Mouse (Mus musculus) C2C12 (cell line): ENCODE data around the gene Slc25a20. TPM values are rescaled to one million over a fixed set of nuclear protein-coding genes. Genes with fewer than 3 reads are reported as not detected.
"Not testable (repeated sequence)": the region's sequence is repeated elsewhere in the genome, so short reads cannot be mapped to it uniquely, and the experiment has no call there.

Experiments
- H3K27me3 ChIP-seq: one replicate; pipeline ENCODE4 v1.6.1; 2011; ENCODE audit not compliant: control insufficient read depth, insufficient read depth, insufficient read length
- H3K36me3 ChIP-seq: one replicate; pipeline ENCODE4 v1.6.1; 2011; ENCODE audit not compliant: control insufficient read depth, insufficient read depth
- H3K4me3 ChIP-seq: one replicate; pipeline ENCODE4 v1.5.1; 2011; ENCODE audit warnings: mild to moderate bottlenecking, control low read depth; ENCODE audit not compliant: poor library complexity, insufficient read depth, severe bottlenecking
- H3K79me2 ChIP-seq: one replicate; pipeline ENCODE4 v1.6.1; 2011; ENCODE audit not compliant: control insufficient read depth, insufficient read depth
- H3K79me3 ChIP-seq: one replicate; pipeline ENCODE4 v1.6.1; 2011; ENCODE audit warnings: low read depth, control low read depth
- H3ac ChIP-seq: one replicate; pipeline ENCODE3; 2011; ENCODE audit warnings: low read depth; ENCODE audit not compliant: control insufficient read depth, insufficient read length
- CEBPB ChIP-seq: IDR thresholded peaks from one replicate; pipeline ENCODE4 v1.6.1; 2011; ENCODE audit warnings: low read depth, mild to moderate bottlenecking, control low read depth, moderate library complexity
- CTCF ChIP-seq: IDR thresholded peaks from one replicate; pipeline ENCODE4 v1.5.1; 2011; ENCODE audit not compliant: control insufficient read depth, insufficient read depth, insufficient read length
- FOSL1 ChIP-seq: IDR thresholded peaks from one replicate; pipeline ENCODE4 v1.8.0; 2011; ENCODE audit warnings: mild to moderate bottlenecking, low read length; ENCODE audit not compliant: poor library complexity, insufficient read depth, severe bottlenecking
- MAX ChIP-seq: IDR thresholded peaks from one replicate; pipeline ENCODE4 v1.6.1; 2011; ENCODE audit warnings: mild to moderate bottlenecking, control low read depth
- MYOD1 ChIP-seq: IDR thresholded peaks from one replicate; pipeline ENCODE4 v1.6.1; 2011; ENCODE audit warnings: low read depth; ENCODE audit not compliant: control insufficient read depth, insufficient read length
- MYOG ChIP-seq: IDR thresholded peaks from one replicate; pipeline ENCODE4 v1.6.1; 2011; ENCODE audit not compliant: control insufficient read depth, insufficient read length; ENCODE audit errors: extremely low read depth
- USF1 ChIP-seq: IDR thresholded peaks from one replicate; pipeline ENCODE4 v1.6.1; 2011; ENCODE audit warnings: low read depth, mild to moderate bottlenecking, control low read depth, moderate library complexity
- polyA plus RNA-seq: library from polyadenylated mRNA; unstranded; fragments of >200 nt; fragmentation: generic; extraction: Trizol; gene quantifications from one replicate; pipeline ENCODE4 v1.2.1, GENCODE M21; 2012; ENCODE audit warnings: missing spikeins

Slc25a20 gene
- polyA plus RNA-seq, 1 experiment, result 20.6 TPM

GRCm38 (mm10) chr9:108649561-108650440 is 12.1 kb upstream of the Slc25a20 start:
- peak overlapping the region; percentile 88 for H3ac ChIP-seq
- peaks cover 38% of the 10 kb centered on the region for H3K79me3 ChIP-seq
- peak overlapping the region; percentile 72 for H3K4me3 ChIP-seq
- H3K79me2 ChIP-seq, result peaks cover 44% of the 10 kb centered on the region
- H3K36me3 ChIP-seq, result no peaks in the 10 kb centered on the region
- peak; percentile 10 for TF ChIP-seq MAX
- TF ChIP-seq USF1, result no peak
- no peak for TF ChIP-seq CEBPB
- TF ChIP-seq MYOG, result no peak
- TF ChIP-seq CTCF, result no peak
- no peak for TF ChIP-seq FOSL1
- TF ChIP-seq MYOD1, result no peak
- no peaks in the 10 kb centered on the region for H3K27me3 ChIP-seq

- no peaks in the 10 kb centered on the region for H3K27me3 ChIP-seq
- H3K4me3 ChIP-seq, result no peak overlapping the region
- TF ChIP-seq FOSL1 (no peak), CTCF (no peak), MYOD1 (no peak)
- H3K79me2 ChIP-seq, result no peaks in the 10 kb centered on the region
- no peaks in the 10 kb centered on the region for H3K79me3 ChIP-seq
- H3K36me3 ChIP-seq, result no peaks in the 10 kb centered on the region
- H3ac ChIP-seq, result no peak overlapping the region
Measured at GRCm38 (mm10) chr9:108654566-108655464, 7.1 kb upstream of the Slc25a20 start.

GRCm38 (mm10) chr9:108655865-108656264 is 6.0 kb upstream of the Slc25a20 start:
- H3ac ChIP-seq, result not testable (repeated sequence)

GRCm38 (mm10) chr9:108662660-108663059 is 772 bp downstream of the Slc25a20 start:
- Histone ChIP-seq H3K4me3 (peak overlapping the region; percentile 29), H3K36me3 (no peaks in the 10 kb centered on the region), H3K79me2 (no peaks in the 10 kb centered on the region), H3K79me3 (peaks cover 2% of the 10 kb centered on the region), H3ac (no peak overlapping the region), H3K27me3 (no peaks in the 10 kb centered on the region)
- no peak for TF ChIP-seq MYOG

More at GRCm38 (mm10) chr9:108655865-108656264, 6.0 kb upstream of the Slc25a20 start:
- not testable (repeated sequence) for H3K79me2 ChIP-seq, H3K27me3 ChIP-seq, H3K4me3 ChIP-seq, H3K79me3 ChIP-seq, H3K36me3 ChIP-seq

- Histone ChIP-seq H3K36me3 (no peaks in the 10 kb centered on the region), H3K27me3 (no peaks in the 10 kb centered on the region), H3K4me3 (no peak overlapping the region), H3ac (no peak overlapping the region), H3K79me2 (no peaks in the 10 kb centered on the region), H3K79me3 (no peaks in the 10 kb centered on the region)
- TF ChIP-seq FOSL1 (no peak), USF1 (no peak), MYOG (no peak), MAX (no peak), CEBPB (no peak), CTCF (no peak), MYOD1 (no peak)
Measured at GRCm38 (mm10) chr9:108669875-108670274, 8.0 kb downstream of the Slc25a20 start.

- TF ChIP-seq CEBPB (no peak), USF1 (no peak), FOSL1 (no peak)
- Histone ChIP-seq H3K79me3 (no peaks in the 10 kb centered on the region), H3ac (no peak overlapping the region), H3K27me3 (no peaks in the 10 kb centered on the region), H3K4me3 (no peak overlapping the region), H3K36me3 (no peaks in the 10 kb centered on the region), H3K79me2 (no peaks in the 10 kb centered on the region)
Measured at GRCm38 (mm10) chr9:108673151-108673550, 11.3 kb downstream of the Slc25a20 start.
